Mouse (Mus musculus): ENCODE data around the gene Cd109.

DNA sequence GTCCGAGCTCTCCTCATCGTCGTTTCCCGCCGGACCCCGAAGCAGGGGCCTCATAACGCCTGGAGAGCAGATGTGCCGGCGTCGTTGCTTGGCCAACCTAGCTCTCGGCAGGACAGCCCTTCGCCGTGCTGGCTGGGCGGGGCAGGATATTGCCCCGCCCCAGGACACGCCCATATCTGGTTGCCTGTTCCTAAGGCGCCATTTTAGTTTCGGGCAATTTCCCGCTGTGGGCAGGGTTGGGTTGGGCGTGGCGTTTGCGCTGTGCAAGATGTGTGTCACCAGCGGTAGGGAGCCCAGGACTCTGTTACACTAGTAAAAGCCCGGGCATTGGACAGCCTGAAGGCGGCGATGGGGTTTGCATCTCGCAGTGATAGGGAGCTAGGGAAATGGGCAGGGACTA lies 27.4 kb upstream of the Cd109 start, which contains the start of gene Slc17a5:
- no peak for TF ChIP-seq MYB (IDR thresholded peaks at IDR 0.05; ENCODE audit: low read depth, low read length)
- 0 out of 2 replicates have a peak, but pooled peaks have one; percentile 6 for TF ChIP-seq TBP (IDR thresholded peaks at IDR 0.05; ENCODE audit: low read depth, low read length)
- TF ChIP-seq POLR2A (IDR thresholded peaks at IDR 0.05; ENCODE audit: control insufficient read depth in 1 of 2, insufficient read depth in 1 of 2, low read depth in 1 of 2, low read length in 2 of 2, poor library complexity in 1 of 2): peak in 1 of 2 experiments; percentile 74; a peak in 2 of 4 replicates
- no peak for TF ChIP-seq CTCF (IDR thresholded peaks at IDR 0.05 in 2 of 3, conservative IDR thresholded peaks at IDR 0.05 in 1 of 3; ENCODE audit: control insufficient read depth in 1 of 3, insufficient read depth in 1 of 3, low read depth in 2 of 3, low read length in 3 of 3, poor library complexity in 1 of 3, severe bottlenecking in 1 of 3)
- no peak for TF ChIP-seq GATA1 (IDR thresholded peaks at IDR 0.05; ENCODE audit: low read depth, low read length)
